Mouse (Mus musculus) heart, adult 2 months (tissue): ENCODE measurements at regions not wholly inside any gene's neighbourhood (a gene's known extent, or its start where the extent isn't known, plus 50 kb on each side); places are given as distances from the start of the nearest gene placed in this dataset.
A peak's percentile ranks its signal among the peaks of the same experiment; 100 is the strongest.

ENCODE experiments used
- DNase-seq, 2 experiments: peaks; one replicate each; pipeline ENCODE4 v3.0.0; 2021
- H3K27ac ChIP-seq: fragments of 200-600 bp; 2 replicates; pipeline ENCODE4 v1.8.1; 2022
- H3K27me3 ChIP-seq: fragments of 200-500 bp; 2 replicates; pipeline ENCODE4 v1.6.1; 2012; ENCODE audit warnings: mild to moderate bottlenecking, low read length, inconsistent platforms, mixed read lengths; ENCODE audit not compliant: control insufficient read depth, insufficient read depth
- H3K36me3 ChIP-seq: fragments of 200-500 bp; 2 replicates; pipeline ENCODE4 v1.6.1; 2012; ENCODE audit warnings: low read length, inconsistent platforms; ENCODE audit not compliant: control insufficient read depth, insufficient read depth
- H3K4me1 ChIP-seq: fragments of 200-500 bp; 2 replicates; pipeline ENCODE4 v1.6.1; 2011; ENCODE audit warnings: low read length; ENCODE audit not compliant: control insufficient read depth, insufficient read depth
- H3K4me3 ChIP-seq: fragments of 200-600 bp; 2 replicates; pipeline ENCODE4 v1.8.1; 2022
- H3K79me2 ChIP-seq: fragments of 200-500 bp; replicated peaks from 2 replicates; pipeline ENCODE4 v1.6.1; 2012; ENCODE audit warnings: mild to moderate bottlenecking, inconsistent platforms, low read length, moderate library complexity, mixed read lengths; ENCODE audit not compliant: control insufficient read depth, insufficient read depth
- H3K9ac ChIP-seq: fragments of 200-500 bp; 2 replicates; pipeline ENCODE4 v1.6.1; 2012; ENCODE audit warnings: low read depth, mild to moderate bottlenecking, control low read depth, inconsistent platforms, low read length, mixed read lengths
- CTCF ChIP-seq: fragments of 200-600 bp; IDR thresholded peaks from 2 replicates; pipeline ENCODE4 v1.8.1; 2022; ENCODE audit warnings: antibody characterized with exemption, mild to moderate bottlenecking, moderate library complexity
- EP300 ChIP-seq: fragments of 200-500 bp; IDR thresholded peaks from 2 replicates; pipeline ENCODE4 v1.6.1; 2011; ENCODE audit warnings: low read depth, low read length, control low read depth; ENCODE audit not compliant: insufficient read depth
- POLR2A ChIP-seq: fragments of 200-500 bp; IDR thresholded peaks from 2 replicates; pipeline ENCODE4 v1.6.1; 2011; ENCODE audit warnings: mild to moderate bottlenecking, low read depth, low read length, control low read depth; ENCODE audit not compliant: insufficient read depth
- WGBS: fragments of 180-500 bp; shearing (Covaris S2); methylation state at CpG from one replicate; pipeline ENCODE4 v1.1.7; 2018; 5-methylcytosine and 5-hydroxymethylcytosine counted together
- intact Hi-C: fragments of 180-260 bp; cut with DNase I; formaldehyde crosslinking; loops from one replicate; pipeline ENCODE4 v1.15.1; 2025

DNA sequence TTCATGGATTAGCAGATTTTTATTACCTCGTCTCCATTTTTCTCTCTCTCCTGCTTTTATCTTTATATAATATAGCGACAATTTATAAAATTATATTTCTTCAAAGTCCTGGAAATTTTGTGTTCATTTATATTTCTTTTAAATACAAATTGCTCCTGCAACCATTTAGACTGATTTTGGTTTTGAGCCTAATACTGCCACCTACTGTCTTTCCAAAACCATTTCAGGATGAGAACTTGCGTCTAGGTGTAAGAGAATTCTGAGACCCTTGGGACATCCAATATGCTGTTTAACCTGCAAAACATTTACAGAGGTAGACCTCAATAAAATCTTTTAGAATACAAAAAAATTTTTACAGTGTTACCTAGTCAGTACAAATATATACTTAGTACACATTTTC, 158.1 kb downstream of the Gm6377 start:
- H3K27me3 ChIP-seq = no peaks in the 10 kb centered on the region
- no peaks in the 10 kb centered on the region for H3K79me2 ChIP-seq
- no peak overlapping the region for H3K27ac ChIP-seq
- 27% methylated on average over 3 of the region's 3 CpGs for WGBS
- no peak overlapping the region for H3K9ac ChIP-seq
- no peaks in the 10 kb centered on the region for H3K36me3 ChIP-seq
- intact Hi-C loops = no loop called here
- TF ChIP-seq POLR2A (no peak), CTCF (peak; percentile 49)
- H3K4me3 ChIP-seq = no peak overlapping the region
- no peak for DNase-seq
- no peaks in the 10 kb centered on the region for H3K4me1 ChIP-seq

DNA sequence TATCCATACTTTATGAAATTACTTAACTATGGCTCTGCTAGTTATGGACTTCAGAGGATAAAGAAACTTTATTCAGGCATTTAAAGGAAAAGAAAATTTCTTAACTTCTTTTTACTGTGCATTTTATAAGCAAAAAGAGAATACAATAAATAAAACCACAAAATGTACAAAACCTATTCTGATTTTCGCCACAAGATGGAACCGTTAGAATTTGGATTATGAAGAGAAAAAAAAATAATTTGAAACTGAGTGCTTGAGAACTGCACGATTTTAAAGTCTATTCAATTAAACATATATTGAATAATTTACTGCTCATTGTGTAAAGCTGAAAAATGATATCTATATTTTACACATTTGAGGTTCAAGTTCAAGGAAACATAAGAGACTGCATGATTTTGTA, 196.4 kb downstream of the Gm6377 start:
- Histone ChIP-seq H3K27me3 (no peaks in the 10 kb centered on the region), H3K4me3 (no peak overlapping the region), H3K27ac (no peak overlapping the region), H3K79me2 (no peaks in the 10 kb centered on the region), H3K4me1 (no peaks in the 10 kb centered on the region), H3K9ac (no peak overlapping the region), H3K36me3 (no peaks in the 10 kb centered on the region)
- intact Hi-C loops = no loop called here
- TF ChIP-seq EP300 (no peak), POLR2A (no peak), CTCF (no peak)
- whole genome bisulfite sequencing = 58% methylated on average over 3 of the region's 3 CpGs
- DNase-seq = no peak

DNA sequence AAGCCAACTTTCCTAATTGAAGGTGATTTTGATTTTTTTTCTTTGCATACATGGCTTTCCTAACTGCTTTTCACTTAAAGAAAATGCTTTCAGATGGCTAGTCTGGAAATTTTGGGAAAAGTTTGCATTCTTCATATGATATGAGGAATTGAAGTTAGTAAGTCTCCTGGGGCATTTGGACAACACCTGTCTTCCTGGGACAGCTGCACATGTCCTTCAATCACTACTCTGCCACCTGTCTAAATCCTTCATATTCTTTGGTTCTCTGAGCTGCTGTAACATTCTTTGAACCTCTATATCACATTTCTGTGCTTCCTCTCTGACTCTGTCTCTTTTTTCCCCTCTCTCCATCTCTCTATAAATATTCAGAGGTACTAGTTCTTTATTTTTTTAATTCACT, 246.4 kb downstream of the Gm6377 start:
- H3K79me2 ChIP-seq = no peaks in the 10 kb centered on the region

More for the DNA sequence above, 246.4 kb downstream of the Gm6377 start:
- Histone ChIP-seq H3K9ac (no peak overlapping the region), H3K27ac (no peak overlapping the region), H3K36me3 (no peaks in the 10 kb centered on the region), H3K4me3 (no peak overlapping the region), H3K27me3 (no peaks in the 10 kb centered on the region), H3K4me1 (no peaks in the 10 kb centered on the region)
- intact Hi-C loops = no loop called here
- DNase-seq = no peak
- no peak for TF ChIP-seq EP300
- no peak for TF ChIP-seq POLR2A
- TF ChIP-seq CTCF = no peak
